Mouse (Mus musculus) ovary, postnatal 10 days (tissue): ENCODE results near the gene Trim27.

Experiments used
- DNase-seq: peaks from one replicate; pipeline ENCODE4 v3.0.0; 2022; ENCODE audit warnings: low spot score

The Trim27 gene

GRCm38 (mm10) chr13:21172241-21173027 lies 6.8 kb upstream of the Trim27 start:
- no peak for DNase-seq

- peak; percentile 73 for DNase-seq
Observed at GRCm38 (mm10) chr13:21173072-21173471, 6.2 kb upstream of the Trim27 start.

DNA sequence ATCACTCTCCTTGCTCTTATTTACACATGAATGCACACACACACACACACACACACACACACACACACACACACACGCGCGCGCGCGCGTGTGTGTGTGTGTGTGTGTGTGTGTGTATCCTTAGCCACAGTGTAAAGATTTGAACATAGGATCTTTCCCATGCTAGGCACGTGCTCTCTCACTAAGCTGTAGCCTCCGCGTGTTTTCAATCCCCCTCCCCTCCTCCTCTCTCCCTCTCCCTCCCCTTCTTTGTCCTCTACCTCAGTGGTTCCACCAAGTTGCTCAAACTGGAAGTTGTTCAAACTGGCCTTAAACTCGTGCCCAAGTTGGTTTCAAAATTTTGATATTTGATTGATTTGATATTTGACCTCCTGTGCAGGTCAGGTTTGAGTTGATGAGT lies 2.5 kb upstream of the Trim27 start:
- no peak for DNase-seq

DNA sequence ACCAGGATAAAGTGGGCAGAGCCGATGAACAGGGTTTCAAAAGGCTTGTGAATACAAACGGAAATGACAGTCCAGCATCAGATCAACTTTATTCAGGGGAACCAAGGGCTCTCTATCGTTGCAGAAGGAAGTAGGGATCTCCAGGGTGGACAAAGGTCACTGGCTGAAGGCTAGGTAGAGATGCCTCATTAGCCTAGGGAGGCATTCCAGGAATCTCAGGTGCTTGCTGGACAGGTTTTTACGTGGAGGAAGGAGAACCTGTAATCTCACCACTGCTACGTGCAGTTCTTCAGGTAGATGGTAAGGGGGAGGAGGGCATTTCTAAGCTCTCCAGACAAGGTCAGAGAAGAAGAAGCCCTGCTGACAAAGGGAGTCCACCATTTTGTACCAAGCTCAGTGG lies 1.6 kb upstream of the Trim27 start:
- no peak for DNase-seq

DNA sequence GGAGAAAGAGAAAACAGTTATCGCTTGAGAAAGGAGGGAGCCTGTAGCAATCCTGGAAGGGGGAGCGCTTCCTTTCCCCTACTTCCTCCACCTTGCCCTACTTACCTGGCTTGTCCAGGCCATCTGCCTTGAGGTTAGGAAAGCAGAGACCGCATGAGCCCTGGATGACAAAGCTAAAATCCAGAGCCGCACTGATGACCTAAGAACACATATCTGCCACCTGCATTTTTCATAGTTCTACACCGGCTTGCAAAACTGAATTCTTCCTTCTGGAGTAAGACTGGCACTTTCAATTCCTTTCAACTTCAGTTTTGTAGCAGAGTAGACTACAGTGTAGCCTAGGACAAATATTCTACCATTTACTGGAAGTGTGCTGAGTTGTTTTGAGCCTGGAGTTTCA lies 881 bp upstream of the Trim27 start:
- no peak for DNase-seq

DNA sequence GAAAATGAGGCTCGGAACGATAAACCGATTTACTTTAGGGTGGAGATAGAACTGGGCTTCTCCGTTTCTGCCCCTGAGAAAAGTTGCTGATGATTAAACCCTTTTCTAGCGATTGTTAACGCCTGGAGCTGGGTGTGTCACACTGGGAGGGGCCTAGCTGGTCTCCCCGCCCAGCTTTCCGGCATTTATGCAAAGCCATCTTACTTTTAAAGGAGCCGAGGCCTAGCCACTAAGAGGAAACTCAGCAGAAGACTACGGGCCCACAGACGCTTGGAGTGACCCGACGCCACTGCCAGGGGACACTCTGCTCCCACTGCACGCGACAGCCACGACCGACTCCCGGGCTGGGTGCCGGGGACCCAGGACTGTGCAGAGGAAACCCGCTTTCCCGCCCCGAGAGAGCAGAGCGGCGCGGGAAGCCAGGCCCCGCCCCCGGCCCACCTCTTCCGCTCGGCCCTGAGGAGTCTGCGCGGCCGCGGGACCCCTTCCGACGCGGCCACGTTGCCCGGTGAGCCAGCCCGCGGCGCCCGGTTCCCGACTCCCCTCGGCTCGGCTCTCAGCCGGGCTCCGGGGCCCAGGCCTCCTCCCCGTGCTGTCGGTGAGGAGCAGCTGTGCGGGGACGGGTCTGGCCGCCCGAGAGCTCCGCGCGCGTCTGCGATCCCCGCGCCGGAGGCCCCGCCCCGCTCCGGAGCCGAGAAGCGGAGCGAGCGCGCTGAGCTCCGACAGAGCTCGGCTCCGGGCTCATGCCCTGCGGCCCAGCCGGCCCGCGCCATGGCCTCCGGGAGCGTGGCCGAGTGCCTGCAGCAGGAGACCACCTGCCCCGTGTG lies 692 bp downstream of the Trim27 start:
- peak; percentile 81 for DNase-seq

DNA sequence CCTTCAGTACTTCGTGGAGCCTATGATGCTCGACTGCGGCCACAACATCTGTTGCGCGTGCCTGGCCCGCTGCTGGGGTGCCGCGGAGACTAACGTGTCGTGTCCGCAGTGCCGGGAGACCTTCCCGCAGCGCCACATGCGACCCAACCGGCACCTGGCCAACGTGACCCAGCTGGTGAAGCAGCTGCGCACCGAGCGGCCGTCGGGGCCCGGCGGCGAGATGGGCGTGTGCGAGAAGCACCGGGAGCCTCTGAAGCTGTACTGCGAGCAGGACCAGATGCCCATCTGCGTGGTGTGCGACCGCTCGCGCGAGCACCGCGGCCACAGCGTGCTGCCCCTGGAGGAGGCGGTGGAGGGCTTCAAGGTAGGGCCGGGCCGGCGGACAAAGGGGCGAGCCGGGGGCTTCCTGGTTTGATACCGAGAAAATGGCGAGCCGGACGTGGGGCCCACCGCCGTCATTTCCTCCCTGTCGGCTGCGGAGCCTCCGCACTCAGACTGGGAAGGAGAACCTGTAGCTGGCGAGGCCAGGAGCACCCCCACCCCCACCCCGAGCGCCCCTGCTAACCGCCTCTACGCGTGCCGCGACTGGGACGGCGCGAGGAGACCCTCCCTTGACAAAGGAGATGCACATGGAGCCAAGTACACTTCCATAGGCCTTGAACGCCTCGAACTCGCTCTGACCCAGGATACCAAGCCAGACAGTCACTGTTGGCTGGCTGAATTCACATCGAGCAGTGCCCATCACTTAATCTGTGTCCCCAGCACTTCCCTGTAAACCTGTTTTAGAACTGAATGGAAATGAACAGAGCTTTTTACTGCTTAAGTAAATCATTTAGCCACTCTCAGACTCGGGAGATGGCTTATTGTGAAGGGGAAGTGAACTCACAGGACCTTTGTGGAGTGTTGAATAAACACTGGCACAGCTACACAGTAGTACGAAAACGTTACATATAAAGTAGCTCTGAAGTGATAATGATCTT lies 1.6 kb downstream of the Trim27 start:
- no peak for DNase-seq

- no peak for DNase-seq
Observed at GRCm38 (mm10) chr13:21181996-21182395, 2.8 kb downstream of the Trim27 start.

DNA sequence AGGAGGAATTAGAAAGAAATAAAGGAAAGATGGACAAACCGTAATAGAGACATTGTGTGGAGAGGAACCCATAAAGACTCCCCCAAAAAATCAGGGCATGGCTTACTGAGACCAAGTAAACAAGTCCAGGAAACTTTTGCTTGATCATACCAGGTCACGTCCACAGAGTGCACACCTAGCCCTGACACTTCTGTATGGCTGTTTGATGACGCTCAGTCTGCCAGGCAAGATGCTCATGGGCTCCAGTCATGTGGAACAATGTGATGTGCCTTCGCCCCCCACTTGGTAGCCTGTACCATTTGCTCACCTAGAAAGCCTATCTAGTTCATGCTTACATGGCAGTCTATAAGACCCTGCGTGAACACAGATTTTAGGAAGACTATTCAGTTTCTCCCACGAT lies 3.8 kb downstream of the Trim27 start:
- DNase-seq: no peak

GRCm38 (mm10) chr13:21183661-21184060 lies 4.4 kb downstream of the Trim27 start:
- DNase-seq: no peak

- no peak for DNase-seq
Observed at GRCm38 (mm10) chr13:21185521-21185920, 6.3 kb downstream of the Trim27 start.

- no peak for DNase-seq
Observed at GRCm38 (mm10) chr13:21195406-21196228, 16.4 kb downstream of the Trim27 start.

DNA sequence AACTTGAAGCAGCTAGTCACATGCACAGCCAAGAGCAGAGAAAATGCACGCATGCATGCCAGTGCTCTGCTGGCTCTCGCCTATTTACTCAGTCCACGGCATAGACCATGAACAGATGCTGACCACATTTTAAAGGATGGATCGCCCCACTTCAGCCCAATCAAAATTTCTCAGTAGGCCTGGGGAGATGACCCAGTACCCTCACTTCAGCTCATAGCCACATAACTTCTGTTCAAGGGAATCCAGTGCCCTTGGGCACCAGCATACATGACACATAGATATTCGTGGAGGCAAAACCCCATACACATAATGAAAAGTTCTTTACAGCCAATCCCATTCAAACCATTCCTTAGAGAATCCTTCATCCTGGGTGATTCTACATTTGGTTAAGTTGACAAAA lies 18.5 kb downstream of the Trim27 start:
- no peak for DNase-seq

DNA sequence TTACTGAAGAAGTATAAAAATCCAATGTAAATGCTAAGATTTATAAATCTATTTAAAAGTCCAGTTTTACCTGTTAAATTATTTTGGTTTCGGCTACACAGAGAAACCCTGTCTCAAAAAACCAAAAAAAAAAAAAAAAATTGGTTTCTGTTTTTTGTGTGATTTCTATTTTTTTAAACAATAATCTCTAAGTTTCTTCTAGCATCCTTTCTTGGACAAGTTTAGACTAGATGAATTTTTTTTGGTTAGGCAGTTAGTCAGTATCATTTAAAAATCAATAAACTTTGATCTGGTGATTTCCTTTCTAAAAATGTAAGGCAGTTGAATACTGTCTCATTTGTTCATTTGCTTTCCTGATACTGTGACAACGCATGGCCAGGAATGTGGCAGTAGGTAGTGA lies 19.1 kb downstream of the Trim27 start:
- no peak for DNase-seq

DNA sequence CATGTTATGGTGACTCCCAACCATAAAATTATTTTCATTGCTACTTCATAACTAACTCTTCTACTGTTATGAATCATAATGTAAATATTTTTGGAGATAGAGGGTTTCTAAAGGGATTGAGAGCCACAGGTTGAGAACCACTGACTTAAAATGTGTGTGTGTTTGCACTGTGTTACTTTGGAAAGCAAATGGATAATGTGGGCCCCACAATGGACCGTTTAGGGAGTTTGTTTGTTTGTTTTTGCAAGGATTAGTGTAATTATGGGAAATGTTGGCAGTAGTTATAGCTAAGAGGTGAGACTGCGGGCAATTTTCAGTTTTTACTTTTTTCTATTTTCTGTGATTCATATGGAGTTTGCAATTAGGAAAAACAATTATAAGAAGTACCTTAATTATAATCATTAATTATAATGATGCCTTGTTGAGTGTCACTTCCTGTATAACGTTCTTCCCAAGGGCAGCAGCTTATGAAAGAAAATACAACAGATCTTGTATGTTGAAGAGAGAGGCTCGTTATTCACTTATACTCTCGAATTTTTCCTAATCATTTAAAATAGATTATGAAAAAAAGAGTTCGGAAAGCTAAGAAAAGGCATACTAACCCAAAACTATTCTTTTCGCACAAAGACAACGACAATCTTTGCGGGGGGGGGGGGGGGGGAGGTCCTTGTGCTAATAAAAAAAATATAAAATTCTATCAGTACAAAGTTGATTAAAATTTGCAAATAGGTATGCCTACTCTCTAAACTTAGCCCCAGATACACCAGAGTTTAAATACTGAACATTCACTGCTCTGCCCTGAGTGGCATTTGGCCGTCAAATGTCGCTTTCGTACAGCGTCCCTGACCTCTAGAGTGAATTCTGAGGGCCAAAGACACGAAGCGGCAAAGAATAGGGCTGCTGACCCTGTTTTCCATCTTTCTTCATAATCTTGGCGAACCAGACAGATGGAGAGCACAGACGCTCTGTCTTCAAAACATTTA lies 20.1 kb downstream of the Trim27 start:
- peak; percentile 13 for DNase-seq

GRCm38 (mm10) chr13:21200043-21200999 lies 21.1 kb downstream of the Trim27 start:
- DNase-seq: peak; percentile 97

DNA sequence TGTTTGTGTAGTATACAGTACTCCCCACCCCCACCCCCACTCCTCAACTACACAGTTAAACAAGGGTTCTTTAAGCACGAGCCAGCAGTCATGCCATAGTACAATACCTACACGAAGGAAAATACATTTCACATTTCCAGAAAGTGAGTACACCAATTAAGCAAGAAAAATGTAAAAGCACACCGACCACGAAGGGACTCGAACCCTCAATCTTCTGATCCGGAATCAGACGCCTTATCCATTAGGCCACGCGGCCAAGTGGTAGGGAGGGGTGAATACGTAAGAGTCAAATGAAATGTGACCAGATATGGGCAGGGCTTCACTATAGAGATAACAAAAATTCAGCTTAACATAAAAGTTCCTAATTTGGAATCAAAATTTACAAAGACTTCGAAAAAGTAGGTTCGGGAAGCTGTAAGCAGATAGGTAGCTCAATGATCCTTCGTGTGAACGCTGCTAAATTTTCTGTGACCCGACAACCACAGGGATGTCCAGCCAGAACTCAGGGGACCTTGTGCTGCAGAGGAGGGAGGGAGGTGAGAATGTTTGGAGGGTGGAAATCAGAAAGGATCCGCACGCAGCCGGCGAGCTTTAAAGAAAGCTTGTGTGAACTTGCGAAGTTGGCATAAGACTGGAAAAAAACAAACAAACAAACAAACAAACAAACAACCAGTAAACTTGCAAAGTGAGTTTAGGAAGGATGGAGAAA lies 36.2 kb downstream of the Trim27 start:
- DNase-seq: peak; percentile 33

GRCm38 (mm10) chr13:21216781-21217180 lies 37.5 kb downstream of the Trim27 start:
- no peak for DNase-seq
